Mouse (Mus musculus): ENCODE results near the gene 4931400O07Rik. TPM values are rescaled to one million over a fixed set of nuclear protein-coding genes. Genes with fewer than 3 reads are reported as not detected.

The 4931400O07Rik gene
- not detected for polyA plus RNA-seq (2017; shearing (Covaris generic))

DNA sequence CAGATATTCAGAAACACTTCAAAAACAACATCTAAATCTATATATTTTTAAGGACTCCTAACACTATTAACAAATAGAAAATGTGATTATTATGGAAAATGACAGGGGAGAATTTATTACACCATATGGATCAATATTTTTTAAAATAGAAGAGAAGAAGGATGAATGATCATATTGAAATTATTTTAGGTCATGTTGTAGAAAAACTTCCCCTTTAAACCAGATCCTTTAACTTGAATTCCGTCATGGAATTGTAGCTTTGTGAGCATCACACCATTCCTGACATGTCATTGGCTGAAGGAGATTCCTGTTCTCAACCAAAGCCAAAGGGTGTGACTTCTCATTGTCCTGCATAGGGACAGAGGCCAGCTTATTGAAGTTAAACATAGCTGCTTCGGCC, at the start of gene 4931400O07Rik:
Gene 4931400O07Rik (plus strand): TSS at position 301 of the 400 bp plus-strand sequence.

Other genes starting within 250 kb of the 4931400O07Rik start
- gene 4933402E13Rik, start 184.5 kb upstream of the 4931400O07Rik start, polyA plus RNA-seq (2017; shearing (Covaris generic)), result not detected

Data from effector memory CD4-positive, alpha-beta T cell, adult 7 months (primary cell).